Mouse (Mus musculus) 3134 (cell line): ENCODE results near the gene Prkce.

Experiments used
- DNase-seq: peaks from one replicate; pipeline ENCODE4 v3.0.0-alpha.2; 2011; ENCODE audit warnings: low spot score; ENCODE audit not compliant: insufficient read length; ENCODE audit errors: extremely low read depth

Prkce gene

DNA sequence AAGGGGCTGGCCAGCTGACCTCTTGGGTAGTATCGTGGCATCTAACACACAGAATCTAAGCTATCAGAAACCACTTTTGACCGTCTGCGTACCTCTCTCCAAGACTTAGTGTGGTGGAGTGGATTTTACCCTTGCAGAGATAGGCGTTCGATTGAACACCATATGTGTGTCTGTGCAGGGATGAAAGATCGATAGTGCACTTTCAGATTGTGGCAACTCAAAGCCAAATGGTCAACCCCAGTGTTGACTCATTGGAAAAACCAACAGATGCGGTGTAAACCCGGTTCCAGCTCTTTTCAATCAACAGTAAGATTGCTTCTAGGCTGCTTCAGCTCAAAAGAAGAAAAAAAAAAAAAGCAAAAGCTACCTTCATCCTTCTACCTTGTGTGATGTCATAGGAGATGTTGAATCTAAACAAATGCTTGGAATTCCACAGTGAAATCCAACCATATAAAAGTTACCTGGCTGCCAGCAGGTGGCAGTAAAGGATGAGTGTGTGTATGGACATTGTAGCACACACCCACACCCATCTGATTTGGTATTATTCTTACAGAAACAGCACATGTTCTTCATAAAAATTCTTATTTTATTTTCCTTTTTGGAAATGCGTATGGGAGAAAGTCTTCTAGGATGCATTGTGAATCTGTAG is 328.7 kb downstream of the Prkce start:
- no peak for DNase-seq

DNA sequence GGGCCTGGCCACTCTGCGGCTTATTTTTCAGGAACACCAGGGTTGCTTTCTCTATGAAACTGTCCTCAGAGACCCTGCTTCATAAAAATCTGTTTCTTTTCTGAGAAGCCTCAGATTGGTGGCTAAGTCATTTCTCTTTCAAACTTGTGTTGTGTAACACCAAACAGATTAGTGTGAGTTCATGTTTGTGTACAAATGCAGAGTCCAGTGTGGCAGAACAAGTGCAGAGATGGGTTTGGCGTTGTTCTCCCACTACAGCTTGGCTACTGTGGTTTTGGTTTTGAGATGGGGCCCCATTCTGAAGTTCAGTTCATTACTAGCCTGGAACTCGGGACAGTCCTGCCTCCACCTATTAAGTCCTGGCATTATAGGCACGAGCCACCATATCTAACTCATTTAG is 329.7 kb downstream of the Prkce start:
- no peak for DNase-seq

DNA sequence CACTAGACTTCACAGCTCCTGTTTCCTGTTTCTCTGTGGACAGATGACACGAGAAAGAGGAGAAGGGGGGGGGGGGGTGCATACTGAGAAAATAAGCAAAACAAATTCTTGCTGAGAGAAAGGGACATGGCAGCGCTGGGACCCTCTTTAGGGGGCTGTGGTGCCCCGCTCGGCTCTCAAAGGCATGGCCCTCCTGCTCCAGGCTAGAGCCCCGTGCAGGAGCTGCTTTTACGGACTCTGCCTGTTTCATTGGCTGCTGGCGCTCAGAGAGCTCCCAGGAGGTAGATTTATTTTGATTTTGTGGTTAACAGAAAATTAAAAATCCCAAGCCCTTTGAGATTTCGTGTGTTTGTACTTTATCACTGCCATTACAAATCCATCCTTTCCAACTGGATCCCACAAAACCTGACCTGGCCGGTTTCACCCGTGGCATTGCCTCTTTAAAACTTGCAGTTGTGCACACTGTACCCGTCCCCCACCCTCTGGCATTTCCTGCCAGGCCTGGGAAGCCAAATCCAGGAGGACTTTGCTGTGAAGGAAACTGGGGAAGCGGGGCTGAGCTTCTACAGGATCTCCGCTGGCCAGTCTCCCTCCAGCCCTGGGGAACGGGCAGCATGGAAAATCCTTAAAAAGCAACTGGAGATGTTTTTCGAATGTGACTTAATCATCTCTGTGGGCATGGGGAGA is 331.9 kb downstream of the Prkce start:
- DNase-seq = no peak

DNA sequence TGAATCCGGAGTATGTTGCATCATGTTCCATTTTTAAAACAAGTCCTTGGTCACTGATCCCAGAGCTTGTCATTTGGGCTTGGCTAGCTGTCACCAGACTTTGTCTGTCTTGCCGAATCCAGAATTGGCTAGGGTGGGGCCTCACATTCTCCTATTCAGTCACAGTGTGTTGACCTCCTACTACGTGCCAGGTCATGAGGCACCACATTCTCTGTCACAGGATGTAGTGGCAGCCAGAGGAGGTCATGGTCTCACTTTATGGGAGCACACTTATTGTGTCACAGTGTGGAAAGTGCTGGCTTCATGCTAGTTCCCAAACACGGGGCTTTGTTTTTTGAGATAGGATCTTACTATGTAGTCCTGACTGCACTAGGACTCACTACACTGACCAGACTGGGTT is 333.8 kb downstream of the Prkce start:
- DNase-seq = no peak

DNA sequence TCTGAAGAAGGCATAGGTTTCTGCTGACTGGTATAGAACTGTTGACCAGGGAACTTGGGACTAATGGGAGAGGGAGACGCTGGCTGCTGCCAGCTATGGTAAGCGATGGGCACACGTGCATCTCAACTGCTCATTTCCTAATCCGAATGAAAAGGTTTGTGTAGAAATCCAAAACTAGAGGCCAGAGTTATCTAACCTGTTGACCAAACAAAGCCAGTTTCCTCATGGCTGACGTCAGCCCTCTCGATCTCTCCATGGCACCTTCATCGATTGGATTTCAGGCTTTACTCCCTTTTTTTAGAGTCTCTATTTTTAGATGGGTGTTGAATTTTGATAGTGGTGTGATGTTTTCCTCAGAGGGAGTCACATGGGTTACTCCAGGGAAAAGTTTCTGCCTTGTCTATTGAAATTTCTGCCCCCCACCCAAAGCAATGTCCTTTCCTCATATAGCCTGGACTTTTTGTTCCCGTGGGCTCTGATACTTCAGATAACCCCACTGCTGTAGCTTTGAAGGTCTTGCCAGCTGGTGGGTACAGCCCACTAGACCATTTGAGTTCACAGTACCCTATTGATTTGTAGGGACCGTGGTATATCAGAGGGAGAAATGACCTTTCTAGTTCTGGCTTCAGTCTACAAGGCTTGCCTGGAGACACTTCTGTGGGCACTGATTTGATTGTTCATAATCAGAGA is 335.8 kb downstream of the Prkce start:
- DNase-seq = no peak

DNA sequence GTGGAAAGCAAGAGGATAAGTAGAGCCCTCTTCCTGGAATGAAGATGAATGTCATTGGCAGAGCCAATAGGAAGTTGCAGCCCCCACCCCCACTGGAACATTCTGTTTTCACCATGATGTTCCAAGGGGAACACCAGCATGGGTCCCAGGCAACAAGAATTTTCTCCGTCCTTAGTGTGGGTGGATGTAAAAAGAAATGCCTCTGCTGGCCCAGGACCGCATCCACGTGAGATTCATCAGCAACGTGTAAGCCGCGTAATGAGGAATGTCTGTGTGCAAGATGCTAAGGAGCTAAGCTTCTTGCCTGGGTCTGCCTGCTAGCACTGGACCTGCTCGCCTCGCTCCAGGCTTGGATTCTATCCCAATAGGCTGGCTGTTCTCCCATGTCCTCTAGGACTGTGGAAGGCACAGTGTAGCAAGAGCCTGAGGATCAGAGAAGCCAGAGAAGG is 337.6 kb downstream of the Prkce start, which contains the start of gene Gm10309:
Gene Gm10309 (minus strand): TSS at position 50 of the 449 bp plus-strand sequence.
- DNase-seq = no peak

DNA sequence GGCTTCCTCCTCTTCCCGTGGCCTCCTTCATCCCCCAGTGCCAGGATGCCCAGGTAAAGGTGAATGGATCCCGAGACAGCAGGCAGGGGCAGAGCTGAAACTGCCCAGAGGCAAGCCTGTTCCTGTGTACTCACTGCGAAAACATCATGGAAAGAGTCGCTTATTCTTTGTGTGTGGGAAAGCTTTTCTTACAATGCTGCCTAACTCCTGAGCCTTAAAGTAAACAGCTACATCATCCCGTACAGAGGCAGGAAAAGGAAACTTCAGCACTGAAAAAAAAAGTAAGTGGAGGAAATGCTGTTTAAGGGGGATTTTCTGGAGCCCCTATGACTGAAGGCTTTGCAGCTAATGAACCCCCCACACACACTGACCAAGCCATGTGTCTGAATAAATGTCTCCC is 339.3 kb downstream of the Prkce start:
- DNase-seq = no peak

DNA sequence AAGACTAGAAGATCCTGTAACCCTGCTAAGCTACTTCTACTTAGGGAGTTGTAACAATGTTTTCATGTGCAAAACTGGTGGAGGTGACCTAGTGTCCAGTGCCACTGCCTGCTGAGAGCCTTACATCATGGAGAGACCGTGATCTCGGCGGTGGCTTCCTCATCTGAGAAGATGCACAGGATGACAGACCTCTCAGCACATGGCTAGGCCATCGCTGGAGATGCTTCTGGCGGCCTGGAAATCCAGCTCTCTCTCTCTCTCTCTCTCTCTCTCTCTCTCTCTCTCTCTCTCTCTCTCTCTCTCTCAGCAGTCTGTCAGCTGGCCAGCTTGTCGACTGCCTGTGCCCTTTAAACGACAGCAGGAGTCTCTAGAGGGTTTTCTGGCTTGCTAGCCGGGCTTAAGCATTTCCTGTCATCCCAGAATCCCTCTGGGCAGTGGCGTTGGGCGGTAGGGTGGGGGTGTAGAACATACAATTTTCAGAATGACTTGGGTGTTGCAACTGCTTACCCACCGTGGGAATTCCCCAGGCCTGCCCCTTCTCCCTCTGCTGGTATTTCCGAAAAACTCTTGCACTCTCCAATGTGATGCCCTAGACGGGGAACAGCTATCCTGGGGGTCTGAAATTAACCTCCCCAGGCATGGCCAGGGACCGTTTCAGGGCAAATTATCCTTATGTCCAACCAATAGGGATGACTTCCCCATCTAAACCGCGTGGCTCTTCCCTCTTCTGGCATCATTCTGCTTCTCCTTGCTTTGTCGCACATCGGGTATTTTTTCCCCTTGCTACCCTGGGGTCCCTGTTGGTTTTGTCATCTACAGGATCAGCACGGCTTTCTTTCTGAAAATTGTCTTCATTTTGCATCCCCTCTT is 340.0 kb downstream of the Prkce start:
- DNase-seq = no peak

DNA sequence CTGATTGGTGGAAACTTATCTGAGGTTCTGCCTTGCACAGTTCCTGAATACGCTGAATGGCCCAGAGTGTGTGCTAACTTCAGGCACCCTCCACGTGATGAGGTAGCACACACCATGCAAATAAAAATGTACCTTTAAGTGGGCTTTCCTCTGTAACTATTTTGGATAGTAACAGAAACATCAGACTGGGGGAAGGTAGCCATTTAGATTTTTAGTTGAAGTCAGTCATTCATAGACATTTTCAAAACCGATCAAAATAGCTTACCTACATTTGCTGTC is 340.6 kb downstream of the Prkce start:
- DNase-seq = no peak

DNA sequence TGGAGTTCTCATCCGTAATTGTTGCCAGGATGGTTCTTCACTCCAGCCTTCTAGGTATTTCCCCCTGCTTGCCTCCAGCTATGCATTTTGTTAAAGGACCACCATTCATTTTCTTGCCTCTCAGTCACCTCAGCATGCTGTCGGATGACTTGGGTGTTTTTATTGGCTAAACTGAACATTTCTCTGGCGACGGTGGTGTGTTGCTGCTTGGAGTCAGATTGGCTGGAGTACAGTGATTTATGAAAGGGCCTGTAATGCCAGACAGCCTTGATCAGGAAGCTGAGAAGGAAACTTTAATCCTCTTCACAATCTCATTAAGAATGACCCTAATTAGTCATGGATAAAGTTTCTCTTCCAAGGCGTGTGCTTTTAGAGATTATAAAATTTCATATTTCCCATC is 342.3 kb downstream of the Prkce start:
- no peak for DNase-seq

DNA sequence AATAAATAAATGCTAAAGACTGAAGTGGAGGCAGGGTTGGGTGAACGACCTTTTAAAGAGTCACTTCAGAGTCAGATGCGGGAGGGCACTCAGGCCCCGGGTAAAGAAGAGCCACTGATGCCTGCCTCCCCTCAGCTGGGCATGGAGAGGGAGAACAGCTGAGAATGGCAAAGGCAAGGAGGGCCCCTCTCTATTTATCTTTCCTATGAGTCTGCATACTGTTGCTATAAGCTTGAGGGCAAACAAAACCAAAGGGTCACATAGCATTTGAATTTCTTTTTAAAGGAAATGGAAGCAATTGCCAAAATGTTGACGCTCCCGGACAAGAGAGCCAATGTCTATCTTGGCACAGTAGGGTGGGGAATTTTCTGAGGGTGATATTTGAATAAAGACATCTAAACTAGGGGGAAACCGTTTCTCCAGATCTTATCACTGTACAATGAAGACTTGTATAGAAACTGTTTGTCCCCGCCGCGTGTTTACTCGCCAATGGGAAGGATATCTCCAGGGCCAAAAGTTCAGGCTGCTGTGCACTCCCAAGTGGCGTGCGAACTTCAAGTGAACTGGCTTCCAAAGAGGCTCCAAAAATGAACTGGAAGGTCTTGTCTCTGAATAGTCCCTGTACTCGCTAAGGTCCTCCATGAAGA is 347.5 kb downstream of the Prkce start:
- DNase-seq = no peak

DNA sequence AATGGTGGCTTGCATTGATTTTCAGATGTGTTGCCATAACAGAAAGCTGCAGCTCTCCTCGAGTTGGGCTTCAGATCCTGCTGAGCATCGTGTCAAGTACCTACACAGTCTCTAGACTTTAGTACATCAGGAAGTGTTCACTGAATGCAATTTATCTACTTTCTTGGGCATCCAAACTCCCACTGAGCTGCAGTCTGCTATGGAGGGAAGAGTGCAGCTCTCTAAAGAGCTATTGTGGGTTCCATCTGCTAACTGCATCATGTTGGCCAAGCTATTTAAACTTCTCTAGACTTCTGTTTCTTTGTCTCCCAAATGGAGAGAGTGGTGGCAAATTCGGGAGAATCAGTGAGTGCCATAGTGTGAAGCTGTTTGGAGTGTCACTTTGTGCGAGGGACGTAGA is 349.0 kb downstream of the Prkce start:
- DNase-seq = no peak

DNA sequence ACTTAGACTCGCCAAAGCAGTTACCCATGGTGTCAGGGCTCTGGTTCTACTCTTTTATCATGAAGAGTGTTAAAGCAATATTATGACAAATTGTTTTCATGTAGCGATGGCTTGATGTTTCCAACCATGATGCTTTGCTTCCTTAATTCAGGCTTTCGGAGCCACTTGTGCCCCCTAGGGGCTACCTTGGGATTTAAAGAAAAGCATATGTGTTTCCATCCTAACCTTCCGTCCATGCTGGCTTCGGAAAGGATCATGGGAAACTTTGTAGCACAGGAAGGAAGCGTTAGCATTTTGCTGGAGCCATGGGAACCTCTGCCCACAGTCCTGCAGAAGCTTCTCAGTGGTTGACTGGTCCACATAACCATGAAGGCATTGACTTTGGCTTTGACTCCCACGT is 351.0 kb downstream of the Prkce start:
- DNase-seq = no peak

DNA sequence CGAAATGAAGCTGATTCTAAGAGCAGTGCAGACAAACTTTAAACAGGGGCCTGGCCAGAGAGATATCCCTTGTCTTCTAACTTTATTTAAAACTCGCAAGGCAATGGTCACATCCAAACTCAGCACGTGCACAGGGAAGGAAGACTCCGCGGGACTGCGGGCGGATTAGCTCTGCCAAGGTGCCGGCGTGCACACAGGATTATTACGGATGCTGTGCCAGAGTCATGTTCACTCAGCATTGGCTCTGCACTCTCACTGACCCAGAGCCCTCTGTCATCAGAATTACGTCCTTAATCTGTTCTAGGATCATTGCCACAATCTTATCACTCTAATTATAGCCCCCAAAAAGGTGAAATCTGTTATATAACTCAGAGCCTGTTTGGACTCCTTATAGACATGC is 353.7 kb downstream of the Prkce start:
- no peak for DNase-seq

DNA sequence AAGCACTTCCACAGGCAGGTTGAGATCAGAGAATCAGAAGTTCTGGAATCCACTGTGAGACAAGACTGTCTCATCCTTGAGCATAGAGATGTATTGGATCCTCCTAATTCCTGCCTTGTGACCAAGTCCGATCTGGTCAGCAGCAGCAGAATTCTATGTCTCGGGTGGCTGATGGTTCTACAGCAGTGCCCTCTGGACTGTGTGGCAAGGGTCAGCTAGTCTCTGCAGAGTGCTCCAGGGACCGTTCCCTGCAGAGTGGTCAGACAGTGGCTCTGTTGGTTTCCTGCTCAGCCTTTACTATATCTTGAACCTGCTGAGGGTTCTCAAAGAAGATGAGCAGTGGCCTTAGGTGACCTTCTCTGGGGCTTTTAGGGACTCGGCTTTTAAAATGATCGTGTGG is 355.1 kb downstream of the Prkce start:
- DNase-seq = no peak

DNA sequence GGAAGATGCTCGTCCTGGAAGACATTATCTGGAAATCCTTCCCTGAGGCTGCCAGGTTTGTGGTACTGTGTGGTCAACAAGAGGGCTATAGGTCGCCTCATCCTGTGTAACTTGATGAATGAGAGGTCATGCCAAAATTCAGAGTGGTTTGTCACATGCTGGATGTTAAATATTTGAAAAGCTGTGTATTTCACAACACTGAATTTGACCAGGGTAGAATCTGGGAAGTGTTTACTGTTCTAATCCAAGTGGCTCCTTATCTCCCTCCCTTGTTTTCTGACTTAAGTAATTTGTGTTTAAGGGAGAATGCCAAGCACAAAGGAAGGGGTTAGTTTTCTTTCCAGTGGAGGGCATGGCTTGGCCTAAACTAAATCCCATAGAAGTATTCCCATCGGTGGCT is 355.8 kb downstream of the Prkce start:
- no peak for DNase-seq

DNA sequence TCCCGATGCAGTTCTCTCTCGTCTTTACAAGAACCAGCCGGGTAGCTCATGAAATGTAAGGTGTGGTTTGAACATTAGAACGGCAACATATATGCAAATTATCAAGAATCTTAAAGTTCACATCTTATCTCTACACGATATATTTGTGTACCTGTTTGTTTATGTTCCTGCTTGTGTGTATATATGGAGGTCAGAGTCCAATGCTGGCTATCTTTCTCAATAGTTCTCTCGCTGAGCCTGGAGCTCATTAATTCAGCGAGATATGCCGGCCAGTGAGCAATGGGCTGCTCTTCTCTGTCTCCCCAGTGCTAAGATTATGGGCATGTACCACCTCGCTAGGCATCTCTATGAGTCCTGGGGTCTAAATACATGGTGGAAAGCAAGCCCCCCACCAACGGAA is 356.3 kb downstream of the Prkce start:
- DNase-seq = no peak

DNA sequence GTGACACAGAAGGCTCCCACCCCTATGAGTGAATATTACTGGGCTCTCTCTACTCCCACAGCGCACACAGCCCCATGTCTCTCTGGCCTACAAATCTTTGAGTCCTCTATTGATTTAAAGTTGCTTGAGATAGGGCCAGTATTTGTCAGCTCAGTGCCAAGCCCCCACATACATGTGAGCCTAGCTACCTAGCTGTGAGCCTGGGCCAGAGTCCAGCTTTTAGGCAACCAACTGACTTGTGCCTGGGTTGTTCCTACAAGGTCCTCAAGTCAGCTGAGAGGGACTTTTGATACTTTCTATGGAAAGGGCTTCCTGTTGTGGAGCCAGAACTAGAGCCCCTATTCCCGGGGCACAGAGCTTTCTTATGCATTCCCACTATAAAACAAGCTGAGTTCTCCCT is 357.5 kb downstream of the Prkce start:
- no peak for DNase-seq

DNA sequence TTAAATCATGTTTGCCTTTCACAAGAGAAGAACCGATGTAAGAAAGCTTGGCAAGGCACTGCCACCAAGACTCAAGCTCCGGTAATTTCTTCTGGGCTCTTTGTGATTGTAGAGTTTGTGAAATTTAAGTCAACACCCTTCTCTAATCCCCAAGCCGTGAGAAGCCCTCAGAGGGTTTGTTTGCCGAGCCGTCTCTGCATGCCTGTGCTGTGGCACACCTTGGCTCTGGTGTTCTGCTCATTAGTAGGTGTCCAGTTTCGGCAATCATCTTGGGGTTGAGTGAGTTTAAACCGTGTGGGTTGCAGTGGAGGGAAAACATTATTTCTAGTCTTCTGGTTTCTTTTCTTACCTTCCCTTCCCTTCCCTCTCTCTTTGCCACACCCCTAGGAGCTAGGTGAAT is 358.4 kb downstream of the Prkce start:
- DNase-seq = no peak

DNA sequence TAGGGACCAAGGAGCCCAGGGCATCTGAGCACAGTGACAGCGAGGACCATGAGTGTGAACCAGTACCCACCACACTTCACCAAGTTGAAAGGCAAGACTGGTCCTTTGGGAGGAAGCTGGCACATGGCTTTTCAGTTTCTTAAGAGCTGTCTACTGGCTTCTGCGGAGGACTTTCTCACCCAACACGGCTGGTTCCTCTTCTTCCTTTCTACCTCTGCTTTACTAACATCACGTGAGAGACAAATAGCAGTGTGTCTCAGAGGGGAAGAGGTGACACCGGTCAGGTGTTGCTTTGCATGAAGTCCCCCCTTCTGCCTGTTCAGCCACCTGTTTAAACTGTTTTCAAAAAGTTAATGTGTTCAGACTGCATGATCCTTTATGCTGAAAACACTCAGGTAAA is 359.7 kb downstream of the Prkce start:
- DNase-seq = no peak

DNA sequence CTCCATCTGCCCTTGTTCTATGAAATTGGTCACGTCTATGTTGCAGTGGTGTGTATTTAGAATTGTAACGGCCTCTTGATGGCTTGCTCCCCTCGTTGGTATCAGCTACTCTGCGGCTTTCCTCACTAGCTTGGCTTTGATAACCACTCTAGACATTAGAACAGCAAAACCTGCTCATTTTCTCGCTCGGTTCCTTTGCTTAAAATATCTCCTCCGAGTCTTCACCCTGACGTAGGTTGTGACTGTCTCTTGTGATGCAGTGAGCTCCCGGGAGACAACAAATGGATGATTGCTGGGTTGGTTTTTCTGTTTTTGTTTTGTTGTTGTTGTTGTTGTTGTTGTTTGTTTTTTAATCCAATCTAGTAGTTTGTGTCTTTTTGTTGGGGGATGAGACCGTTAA is 361.4 kb downstream of the Prkce start:
- DNase-seq = no peak
